Mouse (Mus musculus) spleen, adult 2 months (tissue): ENCODE data around the gene Socs1. TPM values are rescaled to one million over a fixed set of nuclear protein-coding genes. Genes with fewer than 3 reads are reported as not detected.

Experiments
- DNase-seq, 2 experiments: peaks; one replicate each; pipeline versions ENCODE4 v3.0.0 to v3.0.0-alpha.2; 2012 to 2021; ENCODE audit warnings: low spot score in 2 of 2, low read depth in 1 of 2
- H3K27ac ChIP-seq: fragments of 200-500 bp; 2 replicates; pipeline ENCODE4 v1.5.1; 2012; ENCODE audit warnings: low read length, inconsistent platforms; ENCODE audit not compliant: insufficient read depth
- H3K27me3 ChIP-seq: fragments of 200-500 bp; 2 replicates; pipeline ENCODE4 v1.6.1; 2012; ENCODE audit warnings: mild to moderate bottlenecking, moderate library complexity, low read length, inconsistent platforms; ENCODE audit not compliant: control insufficient read depth, insufficient read depth
- H3K36me3 ChIP-seq: fragments of 200-500 bp; 2 replicates; pipeline ENCODE4 v1.6.1; 2012; ENCODE audit warnings: mild to moderate bottlenecking, low read length, inconsistent platforms; ENCODE audit not compliant: control insufficient read depth, insufficient read depth
- H3K4me1 ChIP-seq: fragments of 200-500 bp; 2 replicates; pipeline ENCODE4 v1.6.1; 2011; ENCODE audit warnings: inconsistent platforms; ENCODE audit not compliant: control insufficient read depth, insufficient read depth, insufficient read length
- H3K4me3 ChIP-seq: fragments of 200-500 bp; 2 replicates; pipeline ENCODE4 v1.5.1; 2011; ENCODE audit warnings: mild to moderate bottlenecking, inconsistent platforms; ENCODE audit not compliant: insufficient read depth, insufficient read length; ENCODE audit errors: extremely low read depth
- CTCF ChIP-seq: fragments of 200-500 bp; IDR thresholded peaks from 2 replicates; pipeline ENCODE4 v1.5.1; 2011; ENCODE audit warnings: mild to moderate bottlenecking, inconsistent platforms; ENCODE audit not compliant: insufficient read depth, insufficient read length, insufficient replicate concordance; ENCODE audit errors: extremely low read depth
- POLR2A ChIP-seq: fragments of 200-500 bp; IDR thresholded peaks from 2 replicates; pipeline ENCODE4 v1.6.1; 2011; ENCODE audit warnings: low read depth, low read length, inconsistent platforms
- WGBS: fragments of 180-500 bp; shearing (Covaris S2); methylation state at CpG from one replicate; pipeline ENCODE4 v1.1.7; 2018; 5-methylcytosine and 5-hydroxymethylcytosine counted together
- polyA plus RNA-seq: library from polyadenylated mRNA; depleted of rRNA; stranded (reverse); fragments of >200 nt; gene quantifications from 2 replicates; pipeline ENCODE4 v1.2.3, GENCODE M21; 2012

The Socs1 gene
- polyA plus RNA-seq, 1 experiment, result 14.0 TPM

GRCm38 (mm10) chr16:10749226-10749625 lies 36.1 kb downstream of the Socs1 start:
- no peak overlapping the region for H3K27ac ChIP-seq
- no peak for TF ChIP-seq POLR2A
- no peak for TF ChIP-seq CTCF
- DNase-seq, result no peak
- 81% methylated on average over 7 of the region's 7 CpGs for WGBS
- no peaks in the 10 kb centered on the region for H3K4me1 ChIP-seq
- H3K36me3 ChIP-seq, result no peaks in the 10 kb centered on the region
- no peaks in the 10 kb centered on the region for H3K27me3 ChIP-seq
- no peak overlapping the region for H3K4me3 ChIP-seq

- DNase-seq, result peak in 1 of 2 experiments; percentile 25
- TF ChIP-seq CTCF (no peak), POLR2A (no peak)
- Histone ChIP-seq H3K27ac (peak overlapping the region; percentile 47), H3K27me3 (no peaks in the 10 kb centered on the region), H3K4me1 (peaks cover 10% of the 10 kb centered on the region), H3K36me3 (no peaks in the 10 kb centered on the region), H3K4me3 (no peak overlapping the region; the same call in 1 of the 2 replicates)
- WGBS, result 46% methylated on average over 2 of the region's 2 CpGs
These were observed 44.3 kb downstream of the Socs1 start for GRCm38 (mm10) chr16:10741082-10741481.

GRCm38 (mm10) chr16:10739854-10740398 lies 45.4 kb downstream of the Socs1 start:
- peaks cover 10% of the 10 kb centered on the region for H3K4me1 ChIP-seq
- H3K36me3 ChIP-seq, result no peaks in the 10 kb centered on the region
- DNase-seq, result no peak
- H3K27ac ChIP-seq, result no peak overlapping the region
- H3K27me3 ChIP-seq, result no peaks in the 10 kb centered on the region
- H3K4me3 ChIP-seq, result no peak overlapping the region
- TF ChIP-seq CTCF (no peak), POLR2A (no peak)
- 73% methylated on average over 9 of the region's 9 CpGs for WGBS

GRCm38 (mm10) chr16:10738866-10739265 lies 46.5 kb downstream of the Socs1 start:
- TF ChIP-seq CTCF, result no peak
- Histone ChIP-seq H3K27ac (no peak overlapping the region), H3K4me3 (no peak overlapping the region), H3K4me1 (peaks cover 10% of the 10 kb centered on the region), H3K36me3 (no peaks in the 10 kb centered on the region), H3K27me3 (no peaks in the 10 kb centered on the region)
- no peak for DNase-seq
- 74% methylated on average over 3 of the region's 3 CpGs for WGBS

- Histone ChIP-seq H3K27ac (peak overlapping the region; percentile 16; the same call in 1 of the 2 replicates), H3K27me3 (no peaks in the 10 kb centered on the region), H3K36me3 (no peaks in the 10 kb centered on the region), H3K4me3 (no peak overlapping the region), H3K4me1 (peaks cover 12% of the 10 kb centered on the region)
- no peak for DNase-seq
- no peak for TF ChIP-seq POLR2A
- no peak for TF ChIP-seq CTCF
- 67% methylated on average over 2 of the region's 2 CpGs for WGBS
These were observed 47.8 kb downstream of the Socs1 start for GRCm38 (mm10) chr16:10737571-10737970.

- WGBS, result 82% methylated on average over 10 of the region's 10 CpGs
- Histone ChIP-seq H3K4me3 (no peak overlapping the region), H3K36me3 (no peaks in the 10 kb centered on the region), H3K4me1 (peaks cover 19% of the 10 kb centered on the region), H3K27me3 (no peaks in the 10 kb centered on the region), H3K27ac (no peak overlapping the region)
- TF ChIP-seq CTCF, result no peak
- TF ChIP-seq POLR2A, result no peak
- DNase-seq, result no peak
These were observed 49.0 kb downstream of the Socs1 start for GRCm38 (mm10) chr16:10736364-10736763.

GRCm38 (mm10) chr16:10735781-10736180 lies 49.6 kb downstream of the Socs1 start:
- no peak for DNase-seq
- Histone ChIP-seq H3K4me3 (no peak overlapping the region), H3K36me3 (no peaks in the 10 kb centered on the region), H3K27me3 (no peaks in the 10 kb centered on the region), H3K27ac (no peak overlapping the region), H3K4me1 (peaks cover 17% of the 10 kb centered on the region)
- 58% methylated on average over 2 of the region's 2 CpGs for WGBS
- TF ChIP-seq POLR2A (no peak), CTCF (no peak)
